Comparison of ENCODE assay signal across 7 mouse cellular contexts in the genomic region with DNA sequence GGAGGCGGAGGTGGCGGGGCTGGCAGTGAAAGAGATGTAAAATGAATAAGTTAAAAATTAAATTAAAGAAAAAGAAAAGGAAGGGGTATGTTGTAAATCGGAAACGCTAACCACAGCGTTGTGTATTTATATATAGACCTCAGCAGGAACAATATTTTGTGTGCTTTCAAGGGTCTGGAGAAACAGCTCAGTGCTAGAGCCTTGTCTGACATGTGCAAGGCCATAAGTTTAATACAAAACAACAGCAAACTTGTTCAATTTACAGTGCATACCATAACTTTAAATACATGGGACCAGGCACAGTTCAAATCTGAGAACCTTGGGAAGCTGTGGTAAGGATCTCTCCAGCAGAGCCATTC. TPM values are rescaled to one million over a fixed set of nuclear protein-coding genes. Genes with fewer than 3 reads are reported as not detected.
DNase-seq lines count a peak whose midpoint lies in the region; ATAC-seq and TF ChIP-seq lines count a peak whose summit lies in the region.

No protein-coding gene starts in this region.

- no peak for TF ChIP-seq CTCF in lung, postnatal 0 days (IDR thresholded peaks at IDR 0.05)

- no peak for TF ChIP-seq EP300 in lung, postnatal 0 days (IDR thresholded peaks at IDR 0.05)

- ATAC-seq in lung, postnatal 0 days, result no peak
- ATAC-seq in embryonic facial prominence, embryonic 15.5 days (ENCODE audit: insufficient number of reproducible peaks, low FRiP score, low TSS enrichment, low read depth), result no peak
- ATAC-seq in limb, embryonic 11.5 days (ENCODE audit: insufficient number of reproducible peaks, low FRiP score, low TSS enrichment, low read depth), result no peak
- no peak for ATAC-seq in stomach, embryonic 16.5 days (ENCODE audit: insufficient read depth, low FRiP score)

- H3K36me3 ChIP-seq in lung, postnatal 0 days (ENCODE audit: insufficient read depth, low read length), result 0 out of 2 replicates have a peak, but pooled peaks cover 6% of the 10 kb centered on the region
- peaks cover 17% of the 10 kb centered on the region for H3K36me3 ChIP-seq in embryonic facial prominence, embryonic 15.5 days
- peaks cover 9% of the 10 kb centered on the region for H3K36me3 ChIP-seq in limb, embryonic 11.5 days (ENCODE audit: control insufficient read depth, insufficient read depth, low read length)
- H3K36me3 ChIP-seq in stomach, embryonic 16.5 days (ENCODE audit: control insufficient read depth, insufficient read depth, low read length), result peaks cover 11% of the 10 kb centered on the region

- H3K27ac ChIP-seq in lung, postnatal 0 days (ENCODE audit: low read length), result no peak overlapping the region
- H3K27ac ChIP-seq in embryonic facial prominence, embryonic 15.5 days (replicated peaks), result peak overlapping the region; percentile 78; the same call in 1 of the 2 replicates
- H3K27ac ChIP-seq in limb, embryonic 11.5 days (replicated peaks; ENCODE audit: low read depth, low read length), result no peak overlapping the region
- peak overlapping the region; percentile 30; the same call in 1 of the 2 replicates for H3K27ac ChIP-seq in stomach, embryonic 16.5 days (ENCODE audit: low read length)

- H3K4me3 ChIP-seq in lung, postnatal 0 days (ENCODE audit: low read depth, low read length), result peak overlapping the region; percentile 71
- peak overlapping the region; percentile 84 for H3K4me3 ChIP-seq in embryonic facial prominence, embryonic 15.5 days (replicated peaks)
- H3K4me3 ChIP-seq in limb, embryonic 11.5 days (ENCODE audit: low read depth, low read length), result peak overlapping the region; percentile 95
- peak overlapping the region; percentile 57 for H3K4me3 ChIP-seq in stomach, embryonic 16.5 days (replicated peaks; ENCODE audit: low read length)

- no peak for DNase-seq in lung, postnatal 0 days (ENCODE audit: low spot score)
- no peak for DNase-seq in lung, postnatal 4 days
- DNase-seq in limb, embryonic 11.5 days (ENCODE audit: low spot score), result no peak
- DNase-seq in urinary bladder, postnatal 14 days (ENCODE audit: low spot score), result no peak
- no peak for DNase-seq in testis, postnatal 10 days (ENCODE audit: low spot score)

- no peaks in the 10 kb centered on the region for H3K9me3 ChIP-seq in lung, postnatal 0 days (ENCODE audit: low read length)
- H3K9me3 ChIP-seq in embryonic facial prominence, embryonic 15.5 days (replicated peaks), result no peaks in the 10 kb centered on the region
- H3K9me3 ChIP-seq in limb, embryonic 11.5 days (ENCODE audit: control insufficient read depth, low read length), result no peaks in the 10 kb centered on the region
- H3K9me3 ChIP-seq in stomach, embryonic 16.5 days (replicated peaks; ENCODE audit: control insufficient read depth, low read length), result no peaks in the 10 kb centered on the region

- WGBS in lung, postnatal 0 days, result 1% methylated on average over 5 of the region's 5 CpGs
- 2% methylated on average over 5 of the region's 5 CpGs for WGBS in embryonic facial prominence, embryonic 15.5 days
- 4% methylated on average over 5 of the region's 5 CpGs for WGBS in limb, embryonic 11.5 days
- 2% methylated on average over 5 of the region's 5 CpGs for WGBS in stomach, embryonic 16.5 days

- H3K4me2 ChIP-seq in lung, postnatal 0 days (replicated peaks; ENCODE audit: low read depth, low read length), result peak overlapping the region; percentile 65
- H3K4me2 ChIP-seq in embryonic facial prominence, embryonic 15.5 days (replicated peaks), result peak overlapping the region; percentile 77
- peak overlapping the region; percentile 92 for H3K4me2 ChIP-seq in limb, embryonic 11.5 days (ENCODE audit: low read depth, severe bottlenecking)
- peak overlapping the region; percentile 43 for H3K4me2 ChIP-seq in stomach, embryonic 16.5 days (ENCODE audit: low read depth, low read length)

- peaks cover 6% of the 10 kb centered on the region; the same call in 1 of the 2 replicates for H3K4me1 ChIP-seq in lung, postnatal 0 days (ENCODE audit: insufficient read depth, low read depth, low read length)
- H3K4me1 ChIP-seq in embryonic facial prominence, embryonic 15.5 days, result peaks cover 16% of the 10 kb centered on the region
- H3K4me1 ChIP-seq in limb, embryonic 11.5 days (ENCODE audit: control insufficient read depth, insufficient read depth, low read length), result peaks cover 9% of the 10 kb centered on the region
- H3K4me1 ChIP-seq in stomach, embryonic 16.5 days (ENCODE audit: control insufficient read depth, insufficient read depth, low read length), result peaks cover 14% of the 10 kb centered on the region

- H3K9ac ChIP-seq in lung, postnatal 0 days (replicated peaks; ENCODE audit: low read depth), result no peak overlapping the region
- peak overlapping the region; percentile 9 for H3K9ac ChIP-seq in embryonic facial prominence, embryonic 15.5 days
- H3K9ac ChIP-seq in limb, embryonic 11.5 days (ENCODE audit: low read length), result peak overlapping the region; percentile 86; the same call in 1 of the 2 replicates
- H3K9ac ChIP-seq in stomach, embryonic 16.5 days (ENCODE audit: low read length), result peak overlapping the region; percentile 70; the same call in 1 of the 2 replicates

- no peaks in the 10 kb centered on the region for H3K27me3 ChIP-seq in lung, postnatal 0 days (replicated peaks; ENCODE audit: insufficient read depth, low read length)
- H3K27me3 ChIP-seq in embryonic facial prominence, embryonic 15.5 days, result no peaks in the 10 kb centered on the region
- no peaks in the 10 kb centered on the region for H3K27me3 ChIP-seq in limb, embryonic 11.5 days (ENCODE audit: control insufficient read depth, insufficient read depth, low read length)
- H3K27me3 ChIP-seq in stomach, embryonic 16.5 days (ENCODE audit: control insufficient read depth, insufficient read depth, low read length), result no peaks in the 10 kb centered on the region

RNA-seq across cellular contexts. Expression of gene Med18, which starts 0.5 kb away (rescaled TPM):
- polyA plus RNA-seq in lung, postnatal 0 days (2015; fragmentation: Nextera tagmentation; extraction: Ambion mirVana), result 10.4 and 11.3 TPM in 2 replicates
- 22.2 and 22.7 TPM in 2 replicates for polyA plus RNA-seq in embryonic facial prominence, embryonic 15.5 days (2015; fragmentation: Nextera tagmentation; extraction: Ambion mirVana)
- 26.4 and 31.6 TPM in 2 replicates for polyA plus RNA-seq in limb, embryonic 11.5 days (2014; fragmentation: Nextera tagmentation; extraction: Ambion mirVana)
- 19.5 and 20.0 TPM in 2 replicates for polyA plus RNA-seq in stomach, embryonic 16.5 days (2015; fragmentation: Nextera tagmentation; extraction: Ambion mirVana)

RNA-seq across cellular contexts. Expression of gene Phactr4, which starts 41.9 kb away (rescaled TPM):
- 13.4 and 15.3 TPM in 2 replicates for polyA plus RNA-seq in lung, postnatal 0 days (2015; fragmentation: Nextera tagmentation; extraction: Ambion mirVana)
- 21.6 and 21.8 TPM in 2 replicates for polyA plus RNA-seq in embryonic facial prominence, embryonic 15.5 days (2015; fragmentation: Nextera tagmentation; extraction: Ambion mirVana)
- 32.9 and 36.3 TPM in 2 replicates for polyA plus RNA-seq in limb, embryonic 11.5 days (2014; fragmentation: Nextera tagmentation; extraction: Ambion mirVana)
- polyA plus RNA-seq in stomach, embryonic 16.5 days (2015; fragmentation: Nextera tagmentation; extraction: Ambion mirVana), result 25.9 and 29.9 TPM in 2 replicates

RNA-seq across cellular contexts. Expression of gene Sesn2, which starts 46.1 kb away (rescaled TPM):
- polyA plus RNA-seq in lung, postnatal 0 days (2015; fragmentation: Nextera tagmentation; extraction: Ambion mirVana), result 11.6 and 16.0 TPM in 2 replicates
- polyA plus RNA-seq in embryonic facial prominence, embryonic 15.5 days (2015; fragmentation: Nextera tagmentation; extraction: Ambion mirVana), result 11.4 and 12.0 TPM in 2 replicates
- 7.3 and 7.7 TPM in 2 replicates for polyA plus RNA-seq in limb, embryonic 11.5 days (2014; fragmentation: Nextera tagmentation; extraction: Ambion mirVana)
- polyA plus RNA-seq in stomach, embryonic 16.5 days (2015; fragmentation: Nextera tagmentation; extraction: Ambion mirVana), result 12.4 and 13.7 TPM in 2 replicates

Comparison
In these comparisons a context has a peak if more than half of its experiments do, and no peak if none do; other contexts are left out.
1. H3K27ac ChIP-seq: peak in embryonic facial prominence, embryonic 15.5 days (single experiment) and stomach, embryonic 16.5 days (single experiment); none in lung, postnatal 0 days (single experiment) and limb, embryonic 11.5 days (single experiment).
2. Peak in every context shown above with its lines, with median percentiles within 50 percentile points of each other: H3K4me2 ChIP-seq and H3K4me3 ChIP-seq.